Mouse (Mus musculus) heart, adult 2 months (tissue): ENCODE measurements around the gene Fgf11. TPM values are rescaled to one million over a fixed set of nuclear protein-coding genes. Genes with fewer than 3 reads are reported as not detected.

Experiments used
- DNase-seq, 2 experiments: peaks; one replicate each; pipeline ENCODE4 v3.0.0; 2021
- H3K27ac ChIP-seq: fragments of 200-600 bp; 2 replicates; pipeline ENCODE4 v1.8.1; 2022
- H3K27me3 ChIP-seq: fragments of 200-500 bp; 2 replicates; pipeline ENCODE4 v1.6.1; 2012; ENCODE audit warnings: mild to moderate bottlenecking, low read length, inconsistent platforms, mixed read lengths; ENCODE audit not compliant: control insufficient read depth, insufficient read depth
- H3K36me3 ChIP-seq: fragments of 200-500 bp; 2 replicates; pipeline ENCODE4 v1.6.1; 2012; ENCODE audit warnings: low read length, inconsistent platforms; ENCODE audit not compliant: control insufficient read depth, insufficient read depth
- H3K4me1 ChIP-seq: fragments of 200-500 bp; 2 replicates; pipeline ENCODE4 v1.6.1; 2011; ENCODE audit warnings: low read length; ENCODE audit not compliant: control insufficient read depth, insufficient read depth
- H3K4me3 ChIP-seq: fragments of 200-600 bp; 2 replicates; pipeline ENCODE4 v1.8.1; 2022
- H3K79me2 ChIP-seq: fragments of 200-500 bp; replicated peaks from 2 replicates; pipeline ENCODE4 v1.6.1; 2012; ENCODE audit warnings: mild to moderate bottlenecking, inconsistent platforms, low read length, moderate library complexity, mixed read lengths; ENCODE audit not compliant: control insufficient read depth, insufficient read depth
- H3K9ac ChIP-seq: fragments of 200-500 bp; 2 replicates; pipeline ENCODE4 v1.6.1; 2012; ENCODE audit warnings: low read depth, mild to moderate bottlenecking, control low read depth, inconsistent platforms, low read length, mixed read lengths
- CTCF ChIP-seq: fragments of 200-600 bp; IDR thresholded peaks from 2 replicates; pipeline ENCODE4 v1.8.1; 2022; ENCODE audit warnings: antibody characterized with exemption, mild to moderate bottlenecking, moderate library complexity
- EP300 ChIP-seq: fragments of 200-500 bp; IDR thresholded peaks from 2 replicates; pipeline ENCODE4 v1.6.1; 2011; ENCODE audit warnings: low read depth, low read length, control low read depth; ENCODE audit not compliant: insufficient read depth
- POLR2A ChIP-seq: fragments of 200-500 bp; IDR thresholded peaks from 2 replicates; pipeline ENCODE4 v1.6.1; 2011; ENCODE audit warnings: mild to moderate bottlenecking, low read depth, low read length, control low read depth; ENCODE audit not compliant: insufficient read depth
- WGBS: fragments of 180-500 bp; shearing (Covaris S2); methylation state at CpG from one replicate; pipeline ENCODE4 v1.1.7; 2018; 5-methylcytosine and 5-hydroxymethylcytosine counted together
- intact Hi-C: fragments of 180-260 bp; cut with DNase I; formaldehyde crosslinking; loops from one replicate; pipeline ENCODE4 v1.15.1; 2025
- polyA plus RNA-seq: library from polyadenylated mRNA; depleted of rRNA; stranded (reverse); fragments of >200 nt; gene quantifications from 2 replicates; pipeline ENCODE4 v1.2.3, GENCODE M21; 2012
- total RNA-seq, 2 experiments: library from RNA; stranded (reverse); gene quantifications; 2 replicates each; pipeline ENCODE4 v1.2.3; 2021

Fgf11 gene
- total and polyA plus RNA-seq, 3 experiments = 1.9 to 3.3 (median 2.5) TPM

DNA sequence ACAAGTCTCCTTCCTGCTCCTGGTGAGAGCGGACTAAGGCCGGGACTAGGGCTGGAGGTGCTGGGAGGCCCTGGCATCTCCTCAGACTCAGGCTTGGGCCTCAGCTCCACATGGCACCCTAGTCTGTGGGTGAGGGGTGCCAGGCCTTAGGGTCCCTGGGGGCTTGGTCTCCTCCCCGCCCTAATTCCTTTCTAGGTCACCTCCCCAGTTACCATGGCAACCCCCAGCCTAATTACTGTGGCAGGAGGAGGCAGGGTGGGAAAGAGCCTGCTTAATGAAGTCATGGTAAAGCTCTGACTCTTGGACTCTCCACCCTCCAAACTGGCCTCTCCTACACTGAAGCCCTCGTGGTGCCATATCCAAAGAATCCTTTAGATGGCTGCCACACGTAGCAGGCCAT lies 27.2 kb upstream of the Fgf11 start:
- intact Hi-C loops = no loop called here
- H3K27me3 ChIP-seq = no peaks in the 10 kb centered on the region; the same call in 1 of the 2 replicates
- DNase-seq = no peak
- no peaks in the 10 kb centered on the region for H3K4me1 ChIP-seq
- WGBS = 91% methylated on average over 5 of the region's 5 CpGs
- H3K36me3 ChIP-seq = no peaks in the 10 kb centered on the region
- H3K27ac ChIP-seq = no peak overlapping the region
- no peak overlapping the region for H3K4me3 ChIP-seq
- TF ChIP-seq CTCF (no peak), POLR2A (no peak), EP300 (no peak)
- H3K9ac ChIP-seq = no peak overlapping the region
- H3K79me2 ChIP-seq = no peaks in the 10 kb centered on the region

DNA sequence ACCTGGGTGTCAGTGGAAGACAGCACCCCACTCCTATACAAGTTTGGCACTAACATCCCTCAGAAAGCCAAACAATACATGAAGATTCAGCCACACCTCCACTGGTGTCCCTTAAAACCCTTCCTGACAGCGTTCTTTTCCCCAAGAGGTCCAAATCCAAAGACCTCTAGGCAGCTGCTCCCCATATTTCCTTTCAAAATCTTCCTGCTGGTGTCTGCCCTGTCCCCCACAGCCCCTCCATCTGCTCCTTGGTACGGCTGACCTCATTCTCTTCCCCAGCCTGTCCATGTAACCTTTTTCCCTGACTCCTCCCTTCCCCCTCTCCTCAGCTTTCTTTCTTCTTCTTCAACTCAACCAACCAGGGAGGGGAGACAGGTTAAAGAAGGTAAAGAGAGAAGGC lies 21.8 kb upstream of the Fgf11 start:
- intact Hi-C loops = no loop called here
- 66% methylated on average over 2 of the region's 2 CpGs for WGBS
- H3K36me3 ChIP-seq = no peaks in the 10 kb centered on the region
- H3K27me3 ChIP-seq = no peaks in the 10 kb centered on the region
- no peak for TF ChIP-seq CTCF
- no peak for TF ChIP-seq EP300
- TF ChIP-seq POLR2A = no peak
- H3K9ac ChIP-seq = no peak overlapping the region
- no peaks in the 10 kb centered on the region for H3K4me1 ChIP-seq
- H3K4me3 ChIP-seq = no peak overlapping the region
- no peak overlapping the region for H3K27ac ChIP-seq
- DNase-seq = no peak
- H3K79me2 ChIP-seq = no peaks in the 10 kb centered on the region

DNA sequence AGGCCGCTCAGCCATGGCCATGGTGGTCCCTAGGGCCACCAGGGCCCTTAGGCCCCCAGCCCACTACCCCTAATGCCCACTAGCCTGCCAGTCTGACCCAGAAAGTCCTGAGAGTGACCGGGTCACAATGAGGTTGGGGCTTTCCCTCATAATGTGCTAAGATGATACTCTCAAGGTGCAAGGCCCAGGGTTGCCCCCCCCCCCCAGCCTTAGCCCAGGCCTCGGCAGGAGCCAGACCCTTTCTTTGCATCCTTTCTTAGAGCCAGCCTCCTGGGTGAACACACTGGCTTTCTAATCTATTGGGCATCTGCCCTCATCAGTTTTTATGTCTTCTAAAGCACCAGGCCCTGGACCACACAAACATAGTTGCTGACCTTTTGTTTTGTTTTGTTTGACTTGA lies 20.4 kb upstream of the Fgf11 start, which contains the start of gene Spem1:
TSS of gene Spem1 (minus strand) at position 101 of the 400 bp plus-strand sequence.
- intact Hi-C loops = no loop called here
- H3K4me3 ChIP-seq = no peak within 1 kb of the TSS
- H3K9ac ChIP-seq = no peak within 1 kb of the TSS
- no peaks in the 10 kb centered on the region for H3K4me1 ChIP-seq
- no peak for DNase-seq
- no peaks in the 10 kb centered on the region for H3K27me3 ChIP-seq
- H3K27ac ChIP-seq = no peak within 1 kb of the TSS
- WGBS = 81% methylated on average over 3 of the region's 3 CpGs
- no peak for TF ChIP-seq EP300
- TF ChIP-seq CTCF = no peak
- TF ChIP-seq POLR2A = no peak
- H3K36me3 ChIP-seq = no peaks in the 10 kb centered on the region
- H3K79me2 ChIP-seq = no peaks in the 10 kb centered on the region

DNA sequence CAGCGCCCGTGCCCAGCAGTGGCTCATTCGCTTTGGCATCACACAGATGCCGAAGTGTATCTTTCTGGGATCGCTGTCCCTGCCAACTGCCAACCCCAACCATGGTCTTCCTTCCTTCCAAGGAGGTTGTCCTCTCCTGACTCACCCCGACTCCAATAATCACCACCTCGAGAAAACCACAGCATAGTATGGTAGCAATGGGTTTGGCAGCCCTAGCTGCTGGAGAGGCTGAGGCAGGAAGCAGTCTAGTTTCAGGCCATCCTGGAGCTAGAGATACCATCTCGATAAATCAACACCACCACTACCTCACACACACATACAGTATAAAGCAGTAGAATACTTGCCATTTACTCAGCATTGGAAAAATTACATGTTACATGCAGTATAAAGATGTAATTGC lies 17.2 kb upstream of the Fgf11 start:
- H3K9ac ChIP-seq = no peak overlapping the region
- intact Hi-C loops = no loop called here

DNA sequence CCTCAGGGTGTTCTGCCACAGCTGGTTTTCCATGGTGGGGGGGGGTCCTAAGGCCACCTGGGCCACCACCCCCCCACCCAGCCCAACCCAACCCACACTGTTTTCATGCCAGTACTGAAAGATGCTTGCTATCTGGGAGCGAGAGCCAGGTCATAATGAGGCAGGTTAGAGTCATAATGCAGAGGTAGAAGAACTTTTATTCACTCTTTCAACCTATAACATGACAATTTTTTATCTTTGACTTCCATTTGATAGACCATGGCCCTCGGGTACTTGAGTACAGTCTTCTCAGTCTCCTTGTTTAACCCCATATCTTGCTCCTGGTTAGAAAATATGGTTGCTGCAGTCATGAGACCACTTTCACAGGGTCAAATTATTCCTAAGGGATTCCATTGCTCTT lies 16.7 kb upstream of the Fgf11 start, which contains the start of gene Spem2:
TSS of gene Spem2 (minus strand) at position 101 of the 400 bp plus-strand sequence.
- intact Hi-C loops = no loop called here
- TF ChIP-seq EP300 (no peak), CTCF (no peak), POLR2A (no peak)
- Histone ChIP-seq H3K27ac (no peak within 1 kb of the TSS), H3K4me1 (no peaks in the 10 kb centered on the region), H3K4me3 (no peak within 1 kb of the TSS), H3K36me3 (no peaks in the 10 kb centered on the region), H3K79me2 (no peaks in the 10 kb centered on the region), H3K27me3 (no peaks in the 10 kb centered on the region), H3K9ac (no peak within 1 kb of the TSS)
- no peak for DNase-seq
- WGBS = 72% methylated on average over 2 of the region's 2 CpGs

More for the DNA sequence above, 17.2 kb upstream of the Fgf11 start:
- Histone ChIP-seq H3K27me3 (no peaks in the 10 kb centered on the region), H3K27ac (no peak overlapping the region), H3K4me3 (no peak overlapping the region), H3K36me3 (no peaks in the 10 kb centered on the region), H3K4me1 (no peaks in the 10 kb centered on the region), H3K79me2 (no peaks in the 10 kb centered on the region)
- no peak for DNase-seq
- TF ChIP-seq EP300 (no peak), POLR2A (no peak), CTCF (no peak)
- WGBS = 81% methylated on average over 8 of the region's 8 CpGs

DNA sequence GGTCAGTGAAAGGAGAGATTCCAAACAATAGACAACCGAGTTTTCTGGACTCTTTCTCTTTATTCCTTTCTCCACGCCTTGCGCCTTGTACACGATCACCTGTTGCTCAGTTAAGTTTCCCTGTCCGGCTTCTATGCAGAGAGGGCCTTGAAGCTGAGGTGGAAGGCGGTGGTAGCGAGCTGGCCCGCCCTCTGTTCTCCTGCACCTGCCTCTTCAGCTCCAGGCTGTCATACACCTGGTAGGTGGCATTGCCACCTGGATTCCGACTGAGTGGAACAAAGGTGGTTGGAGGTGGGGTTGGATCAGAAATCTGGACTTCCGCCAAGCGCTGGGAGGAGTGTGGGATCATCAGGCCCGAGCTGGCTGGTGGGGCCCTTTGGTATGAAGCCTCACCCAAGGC lies 14.9 kb upstream of the Fgf11 start:
- Histone ChIP-seq H3K4me1 (no peaks in the 10 kb centered on the region), H3K27me3 (no peaks in the 10 kb centered on the region), H3K27ac (no peak overlapping the region), H3K79me2 (no peaks in the 10 kb centered on the region), H3K9ac (no peak overlapping the region), H3K36me3 (no peaks in the 10 kb centered on the region), H3K4me3 (no peak overlapping the region)
- 93% methylated on average over 12 of the region's 12 CpGs for WGBS
- intact Hi-C loops = no loop called here
- no peak for DNase-seq
- TF ChIP-seq CTCF = no peak
- TF ChIP-seq EP300 = no peak
- TF ChIP-seq POLR2A = no peak
